ENCODE assay signal across 8 mouse cellular contexts in genomic region chr13:54192021-54192481, GRCm38 (mm10). TPM values are rescaled to one million over a fixed set of nuclear protein-coding genes. Genes with fewer than 3 reads are reported as not detected.
A peak's percentile ranks its signal among the peaks of the same experiment; 100 is the strongest.
DNase-seq lines count a peak whose midpoint lies in the region; ATAC-seq and TF ChIP-seq lines count a peak whose summit lies in the region.

Hrh2 (plus strand) TSS chr13:54192129.

- ATAC-seq in granulocyte monocyte progenitor cell, adult 5-6 weeks (replicated peaks; ENCODE audit: poor library complexity, severe bottlenecking): peak; percentile 67
- no peak for ATAC-seq in liver, embryonic 11.5 days (replicated peaks; ENCODE audit: low FRiP score)

- H3K27me3 ChIP-seq in liver, embryonic 11.5 days (replicated peaks; ENCODE audit: control insufficient read depth, insufficient read depth, low read length): peaks cover 20% of the 10 kb centered on the region

- no peaks in the 10 kb centered on the region for H3K36me3 ChIP-seq in liver, embryonic 11.5 days (ENCODE audit: control insufficient read depth, insufficient read depth, low read length)

- no peaks in the 10 kb centered on the region for H3K4me1 ChIP-seq in bone marrow macrophage, adult 2 months (ENCODE audit: control insufficient read depth, insufficient read depth, low read length)
- no peaks in the 10 kb centered on the region; the same call in 1 of the 2 replicates for H3K4me1 ChIP-seq in liver, embryonic 11.5 days (replicated peaks; ENCODE audit: control insufficient read depth, insufficient read depth, low read length)

- peak within 1 kb of the TSS; percentile 40 for H3K4me2 ChIP-seq in liver, embryonic 11.5 days

- peak within 1 kb of the TSS; percentile 13; the same call in 1 of the 2 replicates for H3K4me3 ChIP-seq in bone marrow macrophage, adult 2 months (ENCODE audit: insufficient read depth, low read length)
- H3K4me3 ChIP-seq in liver, embryonic 11.5 days (ENCODE audit: low read depth, low read length): no peak within 1 kb of the TSS

- TF ChIP-seq CTCF in bone marrow macrophage, adult 2 months (IDR thresholded peaks at IDR 0.05; ENCODE audit: low read depth, low read length): no peak

- TF ChIP-seq POLR2A in bone marrow macrophage, adult 2 months (IDR thresholded peaks at IDR 0.05; ENCODE audit: borderline replicate concordance, low read depth, low read length): no peak

- DNase-seq in layer of hippocampus, postnatal 10 days (ENCODE audit: low spot score in 2 of 2): peak; percentile 28 to 52
- no peak for DNase-seq in layer of hippocampus, adult 9-10 months (ENCODE audit: low spot score)
- DNase-seq in liver, embryonic 11.5 days (ENCODE audit: low spot score): no peak
- DNase-seq in right cerebral cortex, postnatal 4 days: peak; percentile 66
- DNase-seq in adrenal gland, adult 2 months: no peak
- no peak for DNase-seq in lung, postnatal 14 days

- H3K9me3 ChIP-seq in liver, embryonic 11.5 days (ENCODE audit: control insufficient read depth, low read length): no peaks in the 10 kb centered on the region

- WGBS in liver, embryonic 11.5 days: 3% methylated on average over 31 of the region's 31 CpGs

- H3K9ac ChIP-seq in liver, embryonic 11.5 days (ENCODE audit: low read depth, low read length): no peak within 1 kb of the TSS

- H3K27ac ChIP-seq in bone marrow macrophage, adult 2 months (ENCODE audit: insufficient read depth, low read depth, low read length): no peak within 1 kb of the TSS
- H3K27ac ChIP-seq in liver, embryonic 11.5 days (ENCODE audit: low read depth, low read length): no peak within 1 kb of the TSS

RNA-seq across cellular contexts. Expression of gene Hrh2, which starts in this region (rescaled TPM):
- total RNA-seq in layer of hippocampus, postnatal 10 days (2021): 1 to 10 TPM; 4.4 to 4.7 TPM
- 0.25 and 0.46 TPM in 2 replicates for polyA plus RNA-seq in bone marrow macrophage, adult 2 months (2012; ENCODE audit: insufficient read depth, insufficient read length, missing spikeins)
- total RNA-seq in granulocyte monocyte progenitor cell, adult 5-6 weeks (2014; fragmentation: Nextera tagmentation): 6.0 and 6.8 TPM in 2 replicates
- total RNA-seq in granulocyte monocyte progenitor cell, adult 5-6 weeks (2017): 2.2 and 4.4 TPM in 2 replicates
- polyA plus RNA-seq in liver, embryonic 11.5 days (2014; fragmentation: Nextera tagmentation; extraction: Ambion mirVana): 0.21 TPM in 1 of 2 replicates, not detected in the other
- under 1 TPM; 0.17 to 0.35 TPM for total RNA-seq in adrenal gland, adult 2 months (2021)
- polyA plus RNA-seq in adrenal gland, adult 2 months (2012; rRNA removed): 0.35 and 0.64 TPM in 2 replicates

Comparison
In these comparisons a context has a peak if more than half of its experiments do, and no peak if none do; other contexts are left out.
1. DNase-seq: peak in layer of hippocampus, postnatal 10 days (2 of 2) and right cerebral cortex, postnatal 4 days (single experiment); none in layer of hippocampus, adult 9-10 months (single experiment), liver, embryonic 11.5 days (single experiment), adrenal gland, adult 2 months (single experiment) and lung, postnatal 14 days (single experiment).